Mouse (Mus musculus) E14TG2a.4 (cell line): Measurements from ENCODE around the gene Eaf2.

Experiments
- CTCF ChIP-seq: conservative IDR thresholded peaks from 2 replicates; pipeline ENCODE4 v1.5.1; 2014; ENCODE audit warnings: low read length
- NANOG ChIP-seq: IDR thresholded peaks from 2 replicates; pipeline ENCODE4 v1.6.1; 2014; ENCODE audit warnings: borderline replicate concordance, low read length, mixed read lengths
- POU5F1 ChIP-seq: IDR thresholded peaks from 2 replicates; pipeline ENCODE4 v1.6.1; 2014; ENCODE audit warnings: low read length, borderline replicate concordance

GRCm38 (mm10) chr16:36786466-36786865 is 88.3 kb downstream of the Eaf2 start:
- TF ChIP-seq CTCF (no peak), NANOG (no peak), POU5F1 (no peak)
